Mouse (Mus musculus) bone marrow macrophage, adult 2 months (primary cell): ENCODE results near the gene Nat8f2.

Experiments
- CTCF ChIP-seq: IDR thresholded peaks from 2 replicates; pipeline ENCODE4 v1.5.1; 2012; ENCODE audit warnings: low read depth, mild to moderate bottlenecking, low read length, moderate library complexity
- POLR2A ChIP-seq: IDR thresholded peaks from 2 replicates; pipeline ENCODE4 v1.6.1; 2012; ENCODE audit warnings: mild to moderate bottlenecking, low read depth, low read length, borderline replicate concordance

DNA sequence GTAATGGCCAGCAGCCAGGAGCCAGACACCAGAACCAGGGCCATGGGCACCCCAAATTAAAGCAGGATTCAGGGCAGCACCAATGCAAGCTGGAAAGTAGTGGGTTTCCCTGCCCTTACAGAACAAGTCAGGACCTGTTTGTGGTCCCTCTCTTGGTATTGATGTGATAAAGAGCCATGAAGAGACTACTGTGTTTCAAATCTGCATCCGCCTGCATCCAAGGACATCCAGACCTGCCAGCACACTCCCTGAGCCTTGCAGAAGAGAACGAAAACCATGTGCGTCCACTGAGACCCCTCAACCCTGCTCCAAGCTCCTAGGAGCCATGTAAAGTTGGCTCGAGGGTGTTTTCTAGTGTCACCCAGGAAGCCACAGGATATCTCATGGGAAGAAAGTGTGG, 20.8 kb downstream of the Nat8f2 start:
- no peak for TF ChIP-seq CTCF
- no peak for TF ChIP-seq POLR2A
